Mouse (Mus musculus): ENCODE results near the gene Ankrd36.

- TF ChIP-seq CTCF (IDR thresholded peaks at IDR 0.05; ENCODE audit: borderline replicate concordance, extremely low read depth, insufficient read depth, insufficient read length), result no peak
- no peak for TF ChIP-seq POLR2A (IDR thresholded peaks at IDR 0.05; ENCODE audit: borderline replicate concordance, extremely low read depth, insufficient read depth, insufficient read length, poor library complexity, severe bottlenecking)
Measured at GRCm38 (mm10) chr11:5734323-5734722, 164.8 kb downstream of the Ankrd36 start.

Data from brain, embryonic 14.5 days (tissue).